Mouse (Mus musculus) CH12.LX (cell line): ENCODE measurements at regions not wholly inside any gene's neighbourhood (a gene's known extent, or its start where the extent isn't known, plus 50 kb on each side); places are given as distances from the start of the nearest gene placed in this dataset.

Source experiments
- DNase-seq: peaks from one replicate; pipeline ENCODE4 v3.0.0-alpha.2; 2013; ENCODE audit errors: extremely low read depth
- H3K27ac ChIP-seq: 2 replicates; pipeline ENCODE4 v1.5.1; 2012; ENCODE audit warnings: low read depth, mild to moderate bottlenecking, control low read depth, moderate library complexity; ENCODE audit not compliant: insufficient read depth
- H3K27me3 ChIP-seq: replicated peaks from 2 replicates; pipeline ENCODE3; 2012; ENCODE audit warnings: inconsistent platforms
- H3K36me3 ChIP-seq, 2 experiments: replicated peaks in 1 of 2; 2 replicates each; pipeline versions ENCODE3 to v1.6.1; 2012; ENCODE audit warnings: inconsistent platforms in 1 of 2, low read length in 1 of 2, mild to moderate bottlenecking in 1 of 2, mixed read lengths in 1 of 2, moderate library complexity in 1 of 2; ENCODE audit not compliant: control insufficient read depth in 1 of 2, insufficient read depth in 1 of 2
- H3K4me1 ChIP-seq, 2 experiments: 2 replicates each; pipeline ENCODE4 v1.6.1; 2012; ENCODE audit warnings: inconsistent platforms in 1 of 2, moderate library complexity in 1 of 2; ENCODE audit not compliant: insufficient read depth in 2 of 2, control insufficient read depth in 1 of 2
- H3K4me2 ChIP-seq: 2 replicates; pipeline ENCODE4 v1.6.1; 2012; ENCODE audit warnings: low read depth, mild to moderate bottlenecking, control low read depth; ENCODE audit not compliant: poor library complexity, insufficient read depth, severe bottlenecking
- H3K4me3 ChIP-seq, 3 experiments: fragments of 150-350 bp in 1 of 3; sonication (generic) in 1 of 3; replicated peaks in 1 of 3; 2 replicates each; pipeline versions ENCODE3 to v1.5.1; 2011 to 2012; ENCODE audit warnings: low read depth in 2 of 3, low read length in 2 of 3, mild to moderate bottlenecking in 2 of 3, moderate library complexity in 2 of 3, control low read depth in 1 of 3, improper control_type of control experiment in 1 of 3, inconsistent platforms in 1 of 3, mixed read lengths in 1 of 3; ENCODE audit not compliant: poor library complexity in 1 of 3
- H3K79me2 ChIP-seq: replicated peaks from 2 replicates; pipeline ENCODE4 v1.6.1; 2012; ENCODE audit warnings: mild to moderate bottlenecking, moderate library complexity; ENCODE audit not compliant: control insufficient read depth, poor library complexity, insufficient read depth, severe bottlenecking; ENCODE audit errors: extremely low read depth
- H3K9ac ChIP-seq: 2 replicates; pipeline ENCODE4 v1.6.1; 2012; ENCODE audit warnings: low read depth, mild to moderate bottlenecking, control low read depth, moderate library complexity; ENCODE audit not compliant: insufficient read depth
- H3K9me3 ChIP-seq: replicated peaks from 2 replicates; pipeline ENCODE3; 2012; ENCODE audit warnings: low read length, inconsistent platforms, mixed read lengths
- BHLHE40 ChIP-seq: IDR thresholded peaks from 2 replicates; pipeline ENCODE4 v1.6.1; 2011; ENCODE audit warnings: mild to moderate bottlenecking, low read depth, low read length, improper control_type of control experiment
- CTCF ChIP-seq, 2 experiments: IDR thresholded peaks in 1 of 2; conservative IDR thresholded peaks in 1 of 2; 2 replicates each; pipeline ENCODE4 v1.5.1; 2011 to 2012; ENCODE audit warnings: low read depth in 2 of 2, low read length in 2 of 2, improper control_type of control experiment in 1 of 2, inconsistent platforms in 1 of 2, mild to moderate bottlenecking in 1 of 2, moderate library complexity in 1 of 2
- ELF1 ChIP-seq: IDR thresholded peaks from 2 replicates; pipeline ENCODE4 v1.6.1; 2014; ENCODE audit warnings: low read depth, mild to moderate bottlenecking, inconsistent platforms, low read length, improper control_type of control experiment
- ETS1 ChIP-seq: conservative IDR thresholded peaks from 2 replicates; pipeline ENCODE4 v1.6.1; 2012; ENCODE audit warnings: low read depth, mild to moderate bottlenecking, inconsistent platforms, low read length, improper control_type of control experiment, moderate library complexity
- MAZ ChIP-seq: IDR thresholded peaks from 2 replicates; pipeline ENCODE4 v1.6.1; 2012; ENCODE audit warnings: low read depth, mild to moderate bottlenecking, inconsistent platforms, low read length, improper control_type of control experiment, moderate library complexity
- MEF2A ChIP-seq: IDR thresholded peaks from 2 replicates; pipeline ENCODE4 v1.6.1; 2014; ENCODE audit warnings: low read depth, mild to moderate bottlenecking, inconsistent platforms, low read length, improper control_type of control experiment, borderline replicate concordance
- MXI1 ChIP-seq: IDR thresholded peaks from 2 replicates; pipeline ENCODE4 v1.6.1; 2011; ENCODE audit warnings: mild to moderate bottlenecking, low read depth, low read length, improper control_type of control experiment
- MYC ChIP-seq: IDR thresholded peaks from 2 replicates; pipeline ENCODE4 v1.6.1; 2011; ENCODE audit warnings: low read depth, mild to moderate bottlenecking, improper control_type of control experiment, low read length
- NELFE ChIP-seq: IDR thresholded peaks from 2 replicates; pipeline ENCODE4 v1.6.1; 2011; ENCODE audit warnings: low read depth, low read length, improper control_type of control experiment
- NRF1 ChIP-seq: IDR thresholded peaks from 2 replicates; pipeline ENCODE4 v1.6.1; 2014; ENCODE audit warnings: low read depth, mild to moderate bottlenecking, inconsistent platforms, low read length, improper control_type of control experiment, moderate library complexity
- POLR2A ChIP-seq: IDR thresholded peaks from 2 replicates; pipeline ENCODE4 v1.6.1; 2011; ENCODE audit warnings: low read depth, mild to moderate bottlenecking, improper control_type of control experiment, low read length
- POLR2AphosphoS2 ChIP-seq: IDR thresholded peaks from 2 replicates; pipeline ENCODE4 v1.6.1; 2011; ENCODE audit warnings: low read depth, low read length, improper control_type of control experiment
- RAD21 ChIP-seq: IDR thresholded peaks from 2 replicates; pipeline ENCODE4 v1.6.1; 2011; ENCODE audit warnings: low read depth, mild to moderate bottlenecking, low read length, improper control_type of control experiment, moderate library complexity
- SMC3 ChIP-seq: IDR thresholded peaks from 2 replicates; pipeline ENCODE4 v1.6.1; 2011; ENCODE audit warnings: low read depth, low read length, improper control_type of control experiment
- TCF12 ChIP-seq: IDR thresholded peaks from 2 replicates; pipeline ENCODE4 v1.6.1; 2014; ENCODE audit warnings: low read depth, mild to moderate bottlenecking, inconsistent platforms, low read length, improper control_type of control experiment
- USF1 ChIP-seq: IDR thresholded peaks from 2 replicates; pipeline ENCODE4 v1.6.1; 2014; ENCODE audit warnings: low read depth, mild to moderate bottlenecking, inconsistent platforms, low read length, improper control_type of control experiment
- USF2 ChIP-seq: conservative IDR thresholded peaks from 2 replicates; pipeline ENCODE4 v1.6.1; 2011; ENCODE audit warnings: low read depth, low read length, improper control_type of control experiment
- ZKSCAN1 ChIP-seq: IDR thresholded peaks from 2 replicates; pipeline ENCODE4 v1.6.1; 2012; ENCODE audit warnings: low read depth, inconsistent platforms, low read length, improper control_type of control experiment, borderline replicate concordance
- dilution Hi-C: fragments of 300-500 bp; cut with MboI; formaldehyde crosslinking; loops from 2 replicates; pipeline ENCODE4 v1.14.3; 2020; ENCODE audit warnings: low sequenced_read_pairs; ENCODE audit not compliant: extremely low pct_unique_long_range_greater_than_20kb, extremely low pct_ligation_motif_present
- in situ Hi-C: fragments of 300-500 bp; cut with MboI; formaldehyde crosslinking; loops from 3 replicates; pipeline ENCODE4 v1.14.3; 2019; ENCODE audit warnings: low sequenced_read_pairs, low pct_ligation_motif_present, low pct_unique_long_range_greater_than_20kb, mixed read lengths

DNA sequence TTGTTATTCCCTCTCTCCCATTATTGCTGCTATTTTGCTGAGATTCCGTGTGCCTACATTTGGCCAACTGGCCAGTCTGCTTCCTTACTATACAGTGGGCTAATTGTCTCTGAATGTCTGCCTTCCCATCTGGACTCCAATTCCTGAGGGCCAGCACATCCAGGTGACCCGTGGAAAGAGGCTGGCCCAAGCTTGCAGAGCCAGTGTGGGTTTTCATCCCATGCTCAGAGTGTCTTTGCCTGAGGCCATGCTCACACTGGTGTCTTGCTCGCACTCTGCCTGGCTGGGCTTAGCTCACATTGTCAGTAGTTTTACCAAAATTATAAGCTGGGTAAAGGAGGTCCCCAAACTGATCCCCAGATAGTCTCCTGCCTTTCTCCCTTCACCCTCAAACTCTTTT lies 223.3 kb downstream of the Bcl11a start:
- no peak overlapping the region for H3K27ac ChIP-seq
- H3K9ac ChIP-seq: no peak overlapping the region
- H3K4me2 ChIP-seq: no peak overlapping the region
- dilution Hi-C loops: no loop called here
- TF ChIP-seq USF2: no peak
- TF ChIP-seq POLR2A: no peak
- TF ChIP-seq ETS1: no peak
- no peak for TF ChIP-seq POLR2AphosphoS2
- no peak for TF ChIP-seq NRF1
- H3K27me3 ChIP-seq: no peaks in the 10 kb centered on the region
- no peak overlapping the region for H3K4me3 ChIP-seq
- no peak for DNase-seq
- no peaks in the 10 kb centered on the region for H3K9me3 ChIP-seq
- no peaks in the 10 kb centered on the region for H3K36me3 ChIP-seq
- H3K79me2 ChIP-seq: no peaks in the 10 kb centered on the region
- in situ Hi-C loops: no loop called here
- peaks cover 0 to 9% of the 10 kb centered on the region in 2 experiments; a peak in 2 of 4 replicates for H3K4me1 ChIP-seq

DNA sequence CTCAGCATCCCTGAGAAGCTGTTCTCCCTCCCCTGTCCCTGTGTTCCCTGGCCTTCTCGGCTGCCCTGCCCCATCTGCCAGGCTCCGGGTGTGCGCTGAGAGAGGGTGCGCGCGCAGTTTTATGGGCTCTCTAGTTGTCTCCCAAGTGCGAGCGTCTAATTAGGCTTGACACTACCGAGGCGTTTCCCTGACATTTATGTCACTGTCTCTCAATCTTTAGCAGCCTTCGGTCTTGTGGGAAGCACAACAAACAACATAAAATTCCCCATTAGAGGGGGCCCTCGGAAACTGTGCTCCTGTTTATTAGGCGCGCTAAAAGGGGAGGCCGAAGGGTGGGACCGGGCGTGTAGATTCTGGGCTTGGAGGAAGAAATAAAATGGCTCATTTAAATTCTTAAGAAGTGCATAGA lies 227.3 kb downstream of the Bcl11a start:
- in situ Hi-C loops: no loop called here
- no peak overlapping the region for H3K27ac ChIP-seq

DNA sequence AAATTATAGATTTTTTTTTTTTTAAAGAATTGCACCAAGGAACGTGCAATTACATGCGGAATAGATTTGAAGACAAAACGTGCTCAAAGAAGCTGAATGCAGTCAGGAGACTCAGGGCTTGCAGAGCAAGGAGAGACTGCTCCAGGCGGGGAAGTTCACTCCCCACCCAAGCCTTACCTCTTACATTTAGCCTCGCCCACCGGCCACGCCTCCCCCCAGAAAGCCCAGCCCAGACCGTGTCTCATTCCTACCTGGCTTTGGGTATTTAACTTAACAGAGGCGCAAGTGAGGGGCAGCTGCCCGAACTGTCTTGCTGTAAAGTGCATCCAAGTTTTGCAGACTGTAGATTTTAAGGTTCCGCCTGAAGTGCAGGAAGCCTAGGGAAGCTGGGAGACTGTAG lies 227.8 kb downstream of the Bcl11a start:
- no peak for DNase-seq
- in situ Hi-C loops (no loop called here), dilution Hi-C loops (no loop called here)
- H3K4me3 ChIP-seq: no peak overlapping the region
- H3K79me2 ChIP-seq: no peaks in the 10 kb centered on the region
- no peaks in the 10 kb centered on the region for H3K36me3 ChIP-seq
- no peak overlapping the region for H3K27ac ChIP-seq
- H3K27me3 ChIP-seq: no peaks in the 10 kb centered on the region
- H3K4me1 ChIP-seq: no peaks in the 10 kb centered on the region
- H3K9ac ChIP-seq: no peak overlapping the region
- TF ChIP-seq TCF12: no peak
- TF ChIP-seq NELFE: no peak
- no peak for TF ChIP-seq ELF1
- TF ChIP-seq ZKSCAN1: no peak
- no peak for TF ChIP-seq MEF2A
- no peak for TF ChIP-seq SMC3
- no peak for TF ChIP-seq CTCF (conservative IDR thresholded peaks at IDR 0.05 in 1 of 2, IDR thresholded peaks at IDR 0.05 in 1 of 2; ENCODE audit: low read depth in 2 of 2, low read length in 2 of 2)
- no peak for TF ChIP-seq BHLHE40
- TF ChIP-seq MXI1: no peak
- peaks cover 5% of the 10 kb centered on the region for H3K9me3 ChIP-seq
- no peak overlapping the region for H3K4me2 ChIP-seq

More for the DNA sequence above, 227.3 kb downstream of the Bcl11a start:
- no peak overlapping the region for H3K4me3 ChIP-seq
- dilution Hi-C loops: no loop called here
- no peaks in the 10 kb centered on the region for H3K27me3 ChIP-seq
- H3K4me2 ChIP-seq: no peak overlapping the region
- no peaks in the 10 kb centered on the region for H3K4me1 ChIP-seq
- H3K9ac ChIP-seq: no peak overlapping the region
- H3K79me2 ChIP-seq: no peaks in the 10 kb centered on the region
- TF ChIP-seq MYC: no peak
- TF ChIP-seq RAD21: no peak
- TF ChIP-seq USF1: no peak
- no peak for TF ChIP-seq TCF12
- no peak for TF ChIP-seq MAZ
- no peak for TF ChIP-seq ZKSCAN1
- H3K9me3 ChIP-seq: no peaks in the 10 kb centered on the region
- no peaks in the 10 kb centered on the region for H3K36me3 ChIP-seq
- no peak for DNase-seq
